Mouse (Mus musculus): ENCODE results near the gene Slit1.

DNA sequence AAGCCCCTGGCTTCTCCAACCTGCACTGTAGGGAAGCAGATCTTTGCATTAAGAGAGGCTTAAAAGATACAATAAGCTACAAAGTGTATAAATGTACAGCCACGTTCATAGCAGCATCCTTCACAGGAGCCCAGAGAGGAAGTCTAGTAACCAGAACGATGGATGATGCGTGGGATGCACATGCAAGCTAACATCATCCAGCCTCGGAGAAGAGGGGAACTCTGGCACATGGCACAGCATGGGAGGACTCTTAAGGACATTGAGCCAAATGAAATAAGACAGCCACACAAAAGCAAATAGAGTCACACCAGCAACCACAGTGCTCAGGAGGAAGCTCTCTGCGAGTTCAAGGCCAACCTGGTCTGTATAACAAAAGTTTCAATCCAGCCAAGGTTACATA lies 15.8 kb upstream of the Slit1 start:
- TF ChIP-seq CTCF (IDR thresholded peaks at IDR 0.05; ENCODE audit: borderline replicate concordance, extremely low read depth, insufficient read depth, insufficient read length) = no peak
- no peak for TF ChIP-seq POLR2A (IDR thresholded peaks at IDR 0.05; ENCODE audit: borderline replicate concordance, extremely low read depth, insufficient read depth, insufficient read length, poor library complexity, severe bottlenecking)
